Mouse (Mus musculus): ENCODE results near the gene Nts. TPM values are rescaled to one million over a fixed set of nuclear protein-coding genes. Genes with fewer than 3 reads are reported as not detected.

Gene Nts
- polyA plus RNA-seq (2012; rRNA removed), result 1.1 and 2.1 TPM in 2 replicates

GRCm38 (mm10) chr10:102490386-102490785, at the start of gene Nts:
TSS of gene Nts (minus strand) at chr10:102490486.

GRCm38 (mm10) chr10:102511807-102512461, 21.6 kb upstream of the Nts start, which contains the start of gene Rassf9:
TSS of gene Rassf9 (plus strand) at chr10:102512222.

Other genes with a start within 250 kb of the Nts start
- 0.38 TPM in 2 replicates for gene Rassf9, start 21.7 kb upstream of the Nts start, polyA plus RNA-seq (2012; rRNA removed)

Measured in colon, adult 2 months (tissue).